Mouse (Mus musculus) T-helper 17 cell (primary cell): Measurements from ENCODE around the gene Tgfa.

Experiments
- in situ Hi-C, 2 experiments: fragments of 300-600 bp; cut with MboI, MseI; formaldehyde crosslinking; loops; 1 replicate in 1 of 2; 2 replicates in 1 of 2; pipeline ENCODE4 v1.15.1; 2025; ENCODE audit warnings: high pct_unique_total_duplicates in 2 of 2

Tgfa gene

DNA sequence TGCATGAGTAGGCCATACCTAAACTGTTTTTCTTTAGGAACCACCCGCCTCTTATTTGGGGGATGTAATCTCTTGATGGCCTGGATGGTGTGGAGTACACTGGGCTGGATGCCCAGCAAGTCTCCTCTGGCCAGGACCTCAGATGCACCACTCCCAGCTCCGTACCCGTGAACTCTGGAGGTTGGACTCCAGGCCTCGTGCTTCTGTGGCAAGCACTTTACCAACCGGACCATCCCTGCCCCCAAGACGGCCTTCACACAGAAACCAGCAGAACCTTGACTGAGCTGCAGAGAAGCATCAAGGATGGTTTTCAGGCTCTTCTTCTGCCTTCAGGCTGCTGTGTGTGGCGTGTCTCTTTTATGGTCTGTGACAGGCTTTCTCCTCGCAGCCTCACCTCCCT is 98.3 kb downstream of the Tgfa start:
- in situ Hi-C loops, result no loop called here

GRCm38 (mm10) chr6:86295451-86295850 is 100.4 kb downstream of the Tgfa start:
- in situ Hi-C loops, result no loop called here

- in situ Hi-C loops, result no loop called here
These were observed 101.1 kb downstream of the Tgfa start for GRCm38 (mm10) chr6:86296126-86296525.

DNA sequence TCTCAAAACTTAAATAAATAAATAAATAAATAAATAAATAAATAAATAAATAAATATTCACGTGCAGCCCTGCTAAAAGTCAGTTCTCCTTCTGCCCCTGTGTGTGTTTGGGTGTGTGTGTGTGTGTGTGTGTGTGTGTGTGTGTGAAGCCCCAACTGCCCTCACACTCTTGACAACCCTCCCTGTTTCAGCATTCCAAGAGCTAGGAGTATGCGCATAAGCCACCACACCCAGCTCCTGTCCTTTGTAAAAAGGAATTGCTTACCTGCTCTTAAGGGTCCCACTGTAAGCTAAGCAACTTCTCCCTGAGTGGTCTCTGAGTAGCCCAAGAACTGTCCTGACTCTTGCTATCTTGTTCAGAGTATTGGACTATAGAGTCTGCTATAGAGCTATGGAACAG is 101.9 kb downstream of the Tgfa start:
- in situ Hi-C loops, result no loop called here

DNA sequence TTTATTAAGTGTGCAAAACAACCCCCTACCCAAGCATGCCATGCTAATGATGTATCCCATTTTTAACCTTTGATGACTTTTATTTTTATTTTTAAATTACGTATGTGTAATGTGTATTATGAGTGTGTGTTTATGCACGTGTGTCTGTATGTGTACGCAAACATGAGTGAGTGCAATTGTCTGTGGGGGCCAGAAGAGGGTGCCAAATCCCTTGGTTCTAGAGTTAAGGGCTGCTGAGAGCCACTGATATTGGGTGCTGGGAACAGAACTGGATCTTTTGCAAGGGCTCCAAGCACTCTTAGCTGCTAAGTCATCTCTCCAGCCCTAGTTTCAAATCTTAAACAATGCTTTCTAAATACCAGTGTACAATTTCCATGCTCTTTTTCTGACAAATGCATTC is 103.9 kb downstream of the Tgfa start:
- in situ Hi-C loops, result no loop called here

GRCm38 (mm10) chr6:86299381-86299780 is 104.4 kb downstream of the Tgfa start:
- in situ Hi-C loops, result no loop called here

- in situ Hi-C loops, result no loop called here
These were observed 110.7 kb downstream of the Tgfa start for GRCm38 (mm10) chr6:86305680-86306079.

- in situ Hi-C loops, result no loop called here
These were observed 119.0 kb downstream of the Tgfa start for GRCm38 (mm10) chr6:86314011-86314410.

DNA sequence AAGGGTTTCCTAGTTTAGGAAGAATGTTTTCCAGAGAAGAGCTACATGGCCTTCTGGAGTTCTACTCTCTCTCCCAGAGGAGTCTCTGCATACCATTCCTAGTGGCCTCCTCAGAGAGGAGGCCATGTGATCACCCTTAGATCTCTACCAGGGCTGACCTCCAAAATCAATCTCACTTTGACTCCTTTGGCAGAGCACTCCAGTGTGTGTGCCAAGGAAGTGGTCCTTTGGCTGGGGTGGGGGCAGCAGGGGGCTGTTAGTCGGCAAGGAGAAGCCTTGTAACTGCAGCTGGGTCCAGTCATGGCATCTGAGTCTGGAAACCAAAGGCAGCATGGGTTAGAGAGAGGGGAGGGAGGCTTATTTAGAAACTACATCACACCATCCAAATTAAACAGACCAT is 122.0 kb downstream of the Tgfa start:
- in situ Hi-C loops, result no loop called here

DNA sequence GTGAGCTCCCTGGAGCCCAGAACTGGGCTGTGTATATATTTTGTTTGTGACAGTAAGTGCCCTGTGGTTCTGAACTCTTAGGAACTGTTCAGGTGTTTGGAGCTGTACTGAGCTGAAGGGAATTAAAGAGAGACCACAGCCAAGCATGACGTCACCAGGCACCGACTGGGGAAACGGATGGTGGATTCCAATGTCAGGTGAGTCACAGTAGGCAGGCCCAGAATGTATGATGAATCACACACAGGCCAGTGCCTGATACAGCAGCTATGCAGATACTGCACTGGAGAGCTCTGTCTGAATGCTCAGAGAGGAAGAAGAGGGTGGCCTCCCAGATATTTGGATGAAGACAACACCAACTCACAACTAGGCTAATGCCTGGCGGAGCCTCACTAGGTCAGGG is 123.8 kb downstream of the Tgfa start:
- in situ Hi-C loops, result no loop called here

GRCm38 (mm10) chr6:86322031-86322563 is 127.1 kb downstream of the Tgfa start:
- in situ Hi-C loops, result loop anchor here in 1 of 2 experiments (10.0 kb wide), 1 partner anchor 993 kb away; no protein-coding TSS in a partner anchor

GRCm38 (mm10) chr6:86322991-86323390 is 128.0 kb downstream of the Tgfa start:
- in situ Hi-C loops, result loop anchor here in 1 of 2 experiments (10.0 kb wide), 1 partner anchor 992 kb away; no protein-coding TSS in a partner anchor

DNA sequence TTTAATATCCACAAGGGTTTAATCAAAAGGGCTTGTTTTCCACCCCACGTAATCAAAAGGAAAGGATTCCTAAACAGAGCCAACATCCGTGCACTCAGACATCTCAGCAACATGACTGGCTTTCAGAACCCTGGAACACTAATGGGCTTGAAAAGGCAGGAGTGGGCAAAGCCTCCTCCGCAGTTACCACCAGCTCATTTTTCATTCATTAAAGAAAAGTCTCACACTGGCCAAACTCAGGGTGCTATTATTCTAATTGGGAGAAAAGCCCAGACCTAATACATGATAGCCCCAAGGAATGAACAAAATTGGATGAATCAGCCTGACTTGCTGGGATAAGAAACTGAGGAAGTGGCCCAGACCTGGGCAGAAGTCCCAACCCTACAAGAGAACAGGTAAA is 129.4 kb downstream of the Tgfa start:
- in situ Hi-C loops, result loop anchor here in 1 of 2 experiments (10.0 kb wide), 1 partner anchor 990 kb away; no protein-coding TSS in a partner anchor
